Comparison of ENCODE assay signal across 20 mouse cellular contexts in the genomic region with DNA sequence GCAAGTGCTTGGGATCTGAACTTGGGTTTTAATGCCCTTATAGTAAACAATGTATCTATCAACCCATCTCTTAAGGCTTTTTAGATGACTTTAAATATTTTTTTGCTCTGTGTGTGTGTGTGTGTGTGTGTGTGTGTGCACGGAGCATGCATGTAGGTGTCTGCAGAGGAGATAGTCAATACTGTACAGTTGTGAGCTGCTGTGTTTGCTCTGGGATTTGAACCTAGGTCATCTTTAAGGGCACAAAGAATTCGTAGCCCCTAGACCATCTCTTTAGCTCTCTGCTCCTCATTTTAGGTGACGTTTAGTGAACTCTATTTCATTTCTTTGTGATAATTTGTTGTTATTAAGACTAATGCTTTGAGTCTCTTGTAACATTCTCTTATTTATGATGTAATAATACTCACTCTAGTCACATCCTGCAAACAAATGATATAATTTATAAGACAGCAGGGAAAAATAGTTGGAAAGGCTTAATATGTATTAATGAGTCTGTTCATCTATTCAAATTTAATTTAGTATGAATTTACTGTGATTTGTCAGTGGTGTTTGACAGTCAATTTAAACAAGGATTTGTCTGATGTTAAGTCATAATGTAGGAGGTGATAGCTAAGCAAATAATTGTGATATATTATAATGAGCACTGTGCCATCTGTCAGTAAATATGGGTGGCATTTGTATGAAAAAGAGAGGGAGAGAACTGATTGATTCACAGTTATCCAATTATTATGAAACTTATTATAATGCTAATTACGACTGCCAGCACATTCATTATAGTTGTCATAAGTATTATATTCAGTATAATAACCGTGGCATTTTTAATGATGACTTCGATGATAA.
A peak's percentile ranks its signal among the peaks of the same experiment; 100 is the strongest.
DNase-seq lines count a peak whose midpoint lies in the region; ATAC-seq lines count a peak whose summit lies in the region.
"Had no signal": no experiment of that assay in that cellular context is flagged by ENCODE, and none has a peak within 500 bp of the region (broad histone marks: within the 10 kb centered on the region; RNA-seq: fewer than 3 reads in every experiment).

No protein-coding gene starts in this region.

- no peak overlapping the region for H3K4me2 ChIP-seq in midbrain, embryonic 13.5 days (replicated peaks)
- H3K4me2 ChIP-seq in forebrain, embryonic 13.5 days = no peak overlapping the region
- no peak overlapping the region for H3K4me2 ChIP-seq in hindbrain, embryonic 12.5 days (replicated peaks)
- H3K4me2 ChIP-seq in neural tube, embryonic 14.5 days (ENCODE audit: low read depth, low read length) = no peak overlapping the region
- H3K4me2 ChIP-seq: heart, embryonic 13.5 days had no signal

- no peak overlapping the region for H3K9ac ChIP-seq in midbrain, embryonic 13.5 days (replicated peaks)
- H3K9ac ChIP-seq in forebrain, embryonic 13.5 days = no peak overlapping the region
- no peak overlapping the region for H3K9ac ChIP-seq in hindbrain, embryonic 12.5 days
- H3K9ac ChIP-seq in neural tube, embryonic 14.5 days (replicated peaks; ENCODE audit: low read depth, low read length) = no peak overlapping the region
- H3K9ac ChIP-seq: heart, embryonic 13.5 days had no signal

- no peaks in the 10 kb centered on the region for H3K9me3 ChIP-seq in midbrain, embryonic 13.5 days
- no peaks in the 10 kb centered on the region for H3K9me3 ChIP-seq in midbrain, embryonic 10.5 days (replicated peaks)
- no peaks in the 10 kb centered on the region for H3K9me3 ChIP-seq in forebrain, embryonic 13.5 days (replicated peaks)
- H3K9me3 ChIP-seq in hindbrain, embryonic 12.5 days (replicated peaks) = no peaks in the 10 kb centered on the region
- no peaks in the 10 kb centered on the region for H3K9me3 ChIP-seq in neural tube, embryonic 14.5 days (ENCODE audit: control insufficient read depth, low read length)
- H3K9me3 ChIP-seq: embryonic facial prominence, embryonic 10.5 days; heart, embryonic 13.5 days had no signal

- no peak overlapping the region for H3K4me3 ChIP-seq in midbrain, embryonic 13.5 days (replicated peaks)
- H3K4me3 ChIP-seq in midbrain, embryonic 10.5 days = no peak overlapping the region
- H3K4me3 ChIP-seq in forebrain, embryonic 13.5 days = no peak overlapping the region
- no peak overlapping the region for H3K4me3 ChIP-seq in hindbrain, embryonic 12.5 days
- no peak overlapping the region for H3K4me3 ChIP-seq in neural tube, embryonic 14.5 days (ENCODE audit: low read depth, low read length)
- H3K4me3 ChIP-seq: embryonic facial prominence, embryonic 10.5 days; heart, adult 2 months; heart, embryonic 13.5 days had no signal

- no peak overlapping the region for H3K27ac ChIP-seq in midbrain, embryonic 13.5 days
- H3K27ac ChIP-seq in midbrain, embryonic 10.5 days (replicated peaks) = no peak overlapping the region
- no peak overlapping the region for H3K27ac ChIP-seq in forebrain, embryonic 13.5 days
- H3K27ac ChIP-seq in hindbrain, embryonic 12.5 days = no peak overlapping the region
- no peak overlapping the region for H3K27ac ChIP-seq in neural tube, embryonic 14.5 days (ENCODE audit: low read depth, low read length)
- H3K27ac ChIP-seq: embryonic facial prominence, embryonic 10.5 days; heart, adult 2 months; heart, embryonic 13.5 days; stomach, postnatal 0 days had no signal

- 65% methylated on average over 6 of the region's 6 CpGs for WGBS in midbrain, embryonic 13.5 days
- WGBS in midbrain, embryonic 10.5 days = 90% methylated on average over 6 of the region's 6 CpGs
- WGBS in forebrain, embryonic 13.5 days = 71% methylated on average over 6 of the region's 6 CpGs
- WGBS in hindbrain, embryonic 12.5 days = 70% methylated on average over 6 of the region's 6 CpGs
- WGBS in neural tube, embryonic 14.5 days = 64% methylated on average over 6 of the region's 6 CpGs

- no peak for DNase-seq in midbrain, embryonic 10.5 days (ENCODE audit: low spot score)
- no peak for DNase-seq in heart, postnatal 4 days
- DNase-seq: adrenal gland, postnatal 25 days; cerebellum, adult 11-12 months; cerebellum, postnatal 10 days; gastrocnemius, postnatal 36 days; heart, adult 2 months; heart, postnatal 14 days; kidney, postnatal 25 days; layer of hippocampus, postnatal 36 days; lung, postnatal 4 days; thymus, adult 2 months had no signal

- peak; percentile 45; the same call in 1 of the 2 replicates for ATAC-seq in midbrain, embryonic 13.5 days
- peak; percentile 89 for ATAC-seq in forebrain, embryonic 13.5 days
- ATAC-seq in hindbrain, embryonic 12.5 days (ENCODE audit: low FRiP score) = peak; percentile 84
- peak; percentile 58; the same call in 1 of the 2 replicates for ATAC-seq in neural tube, embryonic 14.5 days (ENCODE audit: low read depth)
- ATAC-seq in frontal cortex, adult (ENCODE audit: low TSS enrichment) = no peak

- no peaks in the 10 kb centered on the region for H3K4me1 ChIP-seq in midbrain, embryonic 13.5 days (replicated peaks)
- no peaks in the 10 kb centered on the region for H3K4me1 ChIP-seq in midbrain, embryonic 10.5 days
- no peaks in the 10 kb centered on the region for H3K4me1 ChIP-seq in forebrain, embryonic 13.5 days
- H3K4me1 ChIP-seq in hindbrain, embryonic 12.5 days = no peaks in the 10 kb centered on the region
- H3K4me1 ChIP-seq in neural tube, embryonic 14.5 days (ENCODE audit: control insufficient read depth, insufficient read depth, low read length) = no peaks in the 10 kb centered on the region
- H3K4me1 ChIP-seq: embryonic facial prominence, embryonic 10.5 days; heart, embryonic 13.5 days had no signal

- H3K27me3 ChIP-seq in midbrain, embryonic 13.5 days = no peaks in the 10 kb centered on the region
- no peaks in the 10 kb centered on the region for H3K27me3 ChIP-seq in midbrain, embryonic 10.5 days (ENCODE audit: low read depth, poor library complexity, severe bottlenecking)
- H3K27me3 ChIP-seq in forebrain, embryonic 13.5 days = no peaks in the 10 kb centered on the region
- H3K27me3 ChIP-seq in hindbrain, embryonic 12.5 days = no peaks in the 10 kb centered on the region
- H3K27me3 ChIP-seq in neural tube, embryonic 14.5 days (ENCODE audit: control insufficient read depth, insufficient read depth, low read length) = no peaks in the 10 kb centered on the region
- H3K27me3 ChIP-seq: heart, embryonic 13.5 days had no signal

- no peaks in the 10 kb centered on the region for H3K36me3 ChIP-seq in midbrain, embryonic 13.5 days
- H3K36me3 ChIP-seq in midbrain, embryonic 10.5 days = no peaks in the 10 kb centered on the region
- no peaks in the 10 kb centered on the region for H3K36me3 ChIP-seq in forebrain, embryonic 13.5 days (ENCODE audit: poor library complexity, severe bottlenecking)
- H3K36me3 ChIP-seq in hindbrain, embryonic 12.5 days = no peaks in the 10 kb centered on the region
- no peaks in the 10 kb centered on the region for H3K36me3 ChIP-seq in neural tube, embryonic 14.5 days (ENCODE audit: control insufficient read depth, insufficient read depth, low read length)
- H3K36me3 ChIP-seq: embryonic facial prominence, embryonic 10.5 days; heart, embryonic 13.5 days had no signal
